Mouse (Mus musculus) liver, embryonic 11.5 days (tissue): ENCODE results near the gene Zfp638. TPM values are rescaled to one million over a fixed set of nuclear protein-coding genes. Genes with fewer than 3 reads are reported as not detected.

Experiments used
- ATAC-seq: fragments of 200-750 bp; cut with Nextera tagmentation; replicated peaks from 2 replicates; pipeline ENCODE4 v1.8.0; 2017; ENCODE audit warnings: moderate number of reproducible peaks, mild to moderate bottlenecking, moderate TSS enrichment, moderate library complexity; ENCODE audit not compliant: low FRiP score
- DNase-seq: peaks from one replicate; pipeline ENCODE4 v3.0.0-alpha.2; 2017; ENCODE audit warnings: low spot score
- H3K27ac ChIP-seq: fragments of 300-500 bp; sonication (generic); 2 replicates; pipeline ENCODE4 v1.5.1; 2014; ENCODE audit warnings: mild to moderate bottlenecking, low read depth, low read length, control low read depth
- H3K27me3 ChIP-seq: fragments of 300-500 bp; sonication (generic); replicated peaks from 2 replicates; pipeline ENCODE4 v1.6.1; 2014; ENCODE audit warnings: low read length, mixed read lengths; ENCODE audit not compliant: control insufficient read depth, insufficient read depth
- H3K36me3 ChIP-seq: fragments of 300-500 bp; sonication (generic); 2 replicates; pipeline ENCODE4 v1.6.1; 2014; ENCODE audit warnings: mild to moderate bottlenecking, low read length, moderate library complexity, mixed read lengths; ENCODE audit not compliant: control insufficient read depth, insufficient read depth
- H3K4me1 ChIP-seq: fragments of 300-500 bp; sonication (generic); replicated peaks from 2 replicates; pipeline ENCODE4 v1.6.1; 2014; ENCODE audit warnings: low read length, mixed read lengths; ENCODE audit not compliant: control insufficient read depth, insufficient read depth
- H3K4me2 ChIP-seq: fragments of 300-500 bp; sonication (generic); 2 replicates; pipeline ENCODE4 v1.6.1; 2014; ENCODE audit warnings: mild to moderate bottlenecking, control low read depth, moderate library complexity
- H3K4me3 ChIP-seq: fragments of 300-500 bp; sonication (generic); 2 replicates; pipeline ENCODE4 v1.5.1; 2014; ENCODE audit warnings: low read depth, low read length, control low read depth
- H3K9ac ChIP-seq: fragments of 300-500 bp; sonication (generic); 2 replicates; pipeline ENCODE4 v1.6.1; 2014; ENCODE audit warnings: low read depth, low read length, control low read depth
- H3K9me3 ChIP-seq: fragments of 300-500 bp; sonication (generic); 2 replicates; pipeline ENCODE4 v1.6.1; 2016; ENCODE audit warnings: low read length, inconsistent platforms, mixed read lengths; ENCODE audit not compliant: control insufficient read depth
- WGBS: fragments of 180-500 bp; shearing (Covaris S2); extraction: QIAGEN DNeasy Blood & Tissue Kit; methylation state at CpG from one replicate; pipeline ENCODE4 v1.1.7; 2014; 5-methylcytosine and 5-hydroxymethylcytosine counted together
- polyA plus RNA-seq: library from polyadenylated mRNA; unstranded; fragments of >200 nt; fragmentation: Nextera tagmentation; extraction: Ambion mirVana; gene quantifications from 2 replicates; pipeline ENCODE4 v1.2.1, GENCODE M21; 2014

Gene Zfp638
- polyA plus RNA-seq, 1 experiment from 2014 or later: 54.9 TPM

- H3K27me3 ChIP-seq: no peaks in the 10 kb centered on the region
- no peak overlapping the region for H3K4me3 ChIP-seq
- H3K36me3 ChIP-seq: no peaks in the 10 kb centered on the region
- no peak overlapping the region for H3K9ac ChIP-seq
- no peak overlapping the region for H3K27ac ChIP-seq
- 97% methylated on average over 1 of the region's 1 CpGs for WGBS
- no peak overlapping the region for H3K4me2 ChIP-seq
- DNase-seq (no peak), ATAC-seq (no peak)
- no peaks in the 10 kb centered on the region for H3K4me1 ChIP-seq
- H3K9me3 ChIP-seq: no peaks in the 10 kb centered on the region
Measured at GRCm38 (mm10) chr6:83893584-83893983, 26.7 kb downstream of the Zfp638 start.

- DNase-seq: no peak
- no peaks in the 10 kb centered on the region for H3K9me3 ChIP-seq
- 57% methylated on average over 4 of the region's 4 CpGs for WGBS
- no peak overlapping the region for H3K9ac ChIP-seq
- no peaks in the 10 kb centered on the region for H3K36me3 ChIP-seq
- H3K27ac ChIP-seq: no peak overlapping the region
- H3K4me1 ChIP-seq: no peaks in the 10 kb centered on the region
- H3K4me2 ChIP-seq: no peak overlapping the region
- no peaks in the 10 kb centered on the region for H3K27me3 ChIP-seq
- ATAC-seq: no peak
- H3K4me3 ChIP-seq: no peak overlapping the region
Measured at GRCm38 (mm10) chr6:83899142-83899541, 32.2 kb downstream of the Zfp638 start.

- Histone ChIP-seq H3K9me3 (no peaks in the 10 kb centered on the region), H3K27me3 (no peaks in the 10 kb centered on the region), H3K27ac (no peak overlapping the region), H3K9ac (no peak overlapping the region), H3K36me3 (no peaks in the 10 kb centered on the region), H3K4me1 (no peaks in the 10 kb centered on the region), H3K4me2 (no peak overlapping the region), H3K4me3 (no peak overlapping the region)
- 66% methylated on average over 1 of the region's 1 CpGs for WGBS
- DNase-seq: no peak
- ATAC-seq: no peak
Measured at GRCm38 (mm10) chr6:83905276-83905675, 38.4 kb downstream of the Zfp638 start.

- no peak for ATAC-seq
- H3K27ac ChIP-seq: no peak overlapping the region
- no peaks in the 10 kb centered on the region for H3K27me3 ChIP-seq
- no peaks in the 10 kb centered on the region for H3K36me3 ChIP-seq
- no peak overlapping the region for H3K4me3 ChIP-seq
- H3K9me3 ChIP-seq: no peaks in the 10 kb centered on the region
- H3K4me2 ChIP-seq: no peak overlapping the region
- H3K4me1 ChIP-seq: no peaks in the 10 kb centered on the region
- H3K9ac ChIP-seq: no peak overlapping the region
- DNase-seq: no peak
Measured at GRCm38 (mm10) chr6:83906659-83907058, 39.8 kb downstream of the Zfp638 start.

GRCm38 (mm10) chr6:83908386-83908785 lies 41.5 kb downstream of the Zfp638 start:
- no peak for ATAC-seq
- no peaks in the 10 kb centered on the region for H3K36me3 ChIP-seq
- 30% methylated on average over 4 of the region's 4 CpGs for WGBS

GRCm38 (mm10) chr6:83913710-83914109 lies 46.8 kb downstream of the Zfp638 start:
- Histone ChIP-seq H3K4me2 (peak overlapping the region; percentile 76), H3K4me1 (no peaks in the 10 kb centered on the region), H3K9ac (no peak overlapping the region), H3K27ac (no peak overlapping the region), H3K4me3 (peak overlapping the region; percentile 99; the same call in 1 of the 2 replicates), H3K27me3 (no peaks in the 10 kb centered on the region), H3K9me3 (no peaks in the 10 kb centered on the region), H3K36me3 (no peaks in the 10 kb centered on the region)
- DNase-seq: no peak
- peak; percentile 3; the same call in 1 of the 2 replicates for ATAC-seq
- WGBS: 34% methylated on average over 4 of the region's 4 CpGs

More at GRCm38 (mm10) chr6:83908386-83908785, 41.5 kb downstream of the Zfp638 start:
- Histone ChIP-seq H3K27me3 (no peaks in the 10 kb centered on the region), H3K27ac (no peak overlapping the region), H3K4me1 (no peaks in the 10 kb centered on the region), H3K4me2 (no peak overlapping the region), H3K9me3 (no peaks in the 10 kb centered on the region), H3K9ac (no peak overlapping the region), H3K4me3 (no peak overlapping the region)
- no peak for DNase-seq

GRCm38 (mm10) chr6:83914183-83914719 lies 47.3 kb downstream of the Zfp638 start:
- Histone ChIP-seq H3K27ac (peak overlapping the region; percentile 86), H3K4me1 (no peaks in the 10 kb centered on the region), H3K4me3 (peak overlapping the region; percentile 99), H3K27me3 (no peaks in the 10 kb centered on the region), H3K4me2 (peak overlapping the region; percentile 76), H3K9ac (peak overlapping the region; percentile 98), H3K9me3 (no peaks in the 10 kb centered on the region), H3K36me3 (no peaks in the 10 kb centered on the region)
- WGBS: 0% methylated on average over 42 of the region's 50 CpGs
- peak; percentile 97 for ATAC-seq
- DNase-seq: peak; percentile 98

- Histone ChIP-seq H3K4me2 (peak overlapping the region; percentile 76), H3K4me3 (peak overlapping the region; percentile 99), H3K27me3 (no peaks in the 10 kb centered on the region), H3K9ac (peak overlapping the region; percentile 98), H3K27ac (peak overlapping the region; percentile 86), H3K4me1 (no peaks in the 10 kb centered on the region), H3K36me3 (no peaks in the 10 kb centered on the region), H3K9me3 (no peaks in the 10 kb centered on the region)
- no peak for DNase-seq
- peak; percentile 64; the same call in 1 of the 2 replicates for ATAC-seq
- WGBS: under 1% methylated on average over 40 of the region's 40 CpGs
Measured at GRCm38 (mm10) chr6:83914720-83915271, 47.9 kb downstream of the Zfp638 start.

- no peak for ATAC-seq
- no peaks in the 10 kb centered on the region for H3K27me3 ChIP-seq
- no peak overlapping the region for H3K27ac ChIP-seq
- no peak overlapping the region for H3K9ac ChIP-seq
- H3K4me2 ChIP-seq: no peak overlapping the region
- DNase-seq: no peak
- H3K9me3 ChIP-seq: no peaks in the 10 kb centered on the region
- H3K4me3 ChIP-seq: no peak overlapping the region
- H3K4me1 ChIP-seq: no peaks in the 10 kb centered on the region
- H3K36me3 ChIP-seq: peaks cover 3% of the 10 kb centered on the region; the same call in 1 of the 2 replicates
- WGBS: 64% methylated on average over 1 of the region's 1 CpGs
Measured at GRCm38 (mm10) chr6:83927418-83927817, 60.5 kb downstream of the Zfp638 start.
